Mouse (Mus musculus) embryonic fibroblast, embryonic 13.5 days (primary cell): ENCODE measurements around the gene Selenot. TPM values are rescaled to one million over a fixed set of nuclear protein-coding genes. Genes with fewer than 3 reads are reported as not detected.

Source experiments
- H3K27ac ChIP-seq: 2 replicates; pipeline ENCODE4 v1.5.1; 2012; ENCODE audit warnings: low read length, control low read depth, inconsistent platforms; ENCODE audit not compliant: insufficient read depth
- H3K4me1 ChIP-seq: 2 replicates; pipeline ENCODE4 v1.6.1; 2011; ENCODE audit warnings: low read length; ENCODE audit not compliant: control insufficient read depth, insufficient read depth
- H3K4me3 ChIP-seq: 2 replicates; pipeline ENCODE4 v1.5.1; 2011; ENCODE audit warnings: mild to moderate bottlenecking, control low read depth, low read length; ENCODE audit not compliant: insufficient read depth
- CTCF ChIP-seq: IDR thresholded peaks from 2 replicates; pipeline ENCODE4 v1.5.1; 2011; ENCODE audit warnings: mild to moderate bottlenecking, control low read depth, low read length, moderate library complexity, borderline replicate concordance; ENCODE audit not compliant: insufficient read depth
- POLR2A ChIP-seq: IDR thresholded peaks from 2 replicates; pipeline ENCODE4 v1.6.1; 2011; ENCODE audit warnings: low read depth, mild to moderate bottlenecking, control low read depth, low read length, moderate library complexity
- polyA plus RNA-seq: library from polyadenylated mRNA; stranded (reverse); fragments of >200 nt; gene quantifications from 2 replicates; pipeline ENCODE4 v1.2.4, GENCODE M21; 2011; ENCODE audit warnings: low read depth; ENCODE audit not compliant: missing spikeins, insufficient read length

Gene Selenot
- polyA plus RNA-seq, 1 experiment = 126 TPM

DNA sequence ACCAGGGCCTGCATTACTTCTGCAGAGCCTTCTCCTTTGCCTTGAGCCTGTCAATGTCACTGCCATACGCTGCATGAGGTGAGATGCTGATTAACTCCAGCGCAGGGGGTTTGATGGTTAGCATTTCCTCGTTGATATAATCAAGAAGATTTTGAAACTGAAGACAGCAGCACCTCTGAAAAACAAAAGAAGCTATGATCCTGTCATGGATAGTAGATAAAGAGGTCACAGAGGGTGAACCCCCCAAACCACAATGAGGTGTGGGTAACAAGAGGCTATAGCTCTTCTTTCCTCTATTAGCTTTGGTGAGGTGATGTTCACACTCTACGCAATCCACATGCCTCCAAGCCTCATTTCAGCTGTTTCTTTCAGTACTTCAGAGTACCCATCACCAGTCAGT lies 48.5 kb downstream of the Selenot start:
- Histone ChIP-seq H3K27ac (no peak overlapping the region), H3K4me3 (no peak overlapping the region), H3K4me1 (no peaks in the 10 kb centered on the region)
- no peak for TF ChIP-seq POLR2A
- TF ChIP-seq CTCF = no peak

DNA sequence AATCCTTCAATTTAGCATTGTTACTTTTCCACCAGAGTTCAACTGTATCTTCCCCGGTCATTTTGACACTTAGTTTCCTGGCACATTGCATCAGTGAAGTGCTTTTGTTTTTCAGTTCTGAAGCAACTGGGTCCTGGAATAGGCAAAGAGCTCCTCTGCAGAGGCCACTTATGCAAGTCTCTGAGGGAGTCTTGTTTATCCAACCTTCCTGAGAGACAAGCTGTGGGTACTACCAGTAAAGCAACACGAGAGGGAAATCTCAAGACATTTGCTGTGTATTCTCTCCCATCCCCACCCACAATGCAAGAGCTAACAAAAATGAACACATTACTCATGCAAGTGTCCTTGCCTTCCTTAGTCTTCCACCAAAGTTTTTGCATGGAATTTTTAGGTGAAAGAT lies 55.3 kb downstream of the Selenot start:
- no peak overlapping the region for H3K27ac ChIP-seq

DNA sequence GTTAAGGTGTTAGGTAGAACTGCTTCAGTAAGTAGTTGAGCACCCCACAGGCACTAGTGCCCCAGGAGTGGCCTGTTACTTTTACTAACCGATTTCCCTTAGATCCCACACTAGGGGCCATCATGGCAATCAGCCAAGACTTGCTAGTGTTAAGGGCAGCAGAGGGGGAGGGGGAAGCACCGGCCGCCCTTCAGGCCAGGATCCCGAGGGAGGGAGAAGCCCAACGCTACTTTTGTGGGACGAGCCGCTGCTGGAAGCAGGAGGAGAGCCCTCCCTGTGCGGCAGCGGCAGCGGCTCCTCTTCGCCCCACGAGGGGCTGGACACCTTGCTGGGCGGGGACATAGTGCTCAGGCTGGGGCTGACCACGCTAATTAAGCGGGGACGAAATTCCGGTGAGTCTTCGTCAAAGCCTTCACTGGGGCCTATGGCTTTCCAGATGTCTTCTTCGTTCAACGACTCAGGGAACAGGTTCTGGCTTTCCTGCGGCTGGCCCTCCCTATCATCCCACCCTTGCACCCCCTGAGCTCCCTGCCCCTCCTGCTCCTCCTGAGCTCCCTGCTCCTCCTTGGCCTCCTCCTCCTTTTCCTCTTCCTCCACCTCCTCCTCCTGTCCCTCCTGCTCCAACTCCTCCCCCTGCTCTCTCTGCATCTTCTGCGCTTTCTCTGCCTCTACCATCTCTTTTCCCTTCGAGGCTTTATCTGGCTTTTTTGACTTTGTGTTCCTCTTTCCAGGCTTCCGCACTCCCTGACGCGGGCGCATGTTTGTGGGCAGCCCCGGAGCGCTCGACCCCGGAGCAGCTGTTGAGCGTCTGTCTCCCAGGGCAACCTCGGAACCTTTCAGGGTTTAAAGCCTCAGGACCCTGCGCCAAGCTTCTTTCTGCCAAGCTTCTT lies 60.2 kb downstream of the Selenot start, which contains the start of gene Erich6:
Gene Erich6 (minus strand): TSS at position 802 of the 890 bp plus-strand sequence.
- Histone ChIP-seq H3K27ac (no peak within 1 kb of the TSS), H3K4me1 (no peaks in the 10 kb centered on the region), H3K4me3 (peak within 1 kb of the TSS; percentile 42)
- peak; percentile 33; the same call in 1 of the 2 replicates for TF ChIP-seq POLR2A
- TF ChIP-seq CTCF = no peak

More for the DNA sequence above, 55.3 kb downstream of the Selenot start:
- Histone ChIP-seq H3K4me3 (no peak overlapping the region), H3K4me1 (no peaks in the 10 kb centered on the region)
- TF ChIP-seq CTCF (no peak), POLR2A (no peak)

Other genes starting within 250 kb of the Selenot start
- gene Tsc22d2, start 161.9 kb upstream of the Selenot start, polyA plus RNA-seq = 94.4 and 114 TPM in 2 replicates
- gene Eif2a, start 50.8 kb upstream of the Selenot start, polyA plus RNA-seq = 85.3 and 107 TPM in 2 replicates
- 105 and 131 TPM in 2 replicates for gene Serp1, start 50.7 kb upstream of the Selenot start, polyA plus RNA-seq
- 0.32 TPM in 1 of 2 replicates, not detected in the other for gene Erich6, start 60.6 kb downstream of the Selenot start, polyA plus RNA-seq
- 13.1 and 20.6 TPM in 2 replicates for gene Siah2, start 115.8 kb downstream of the Selenot start, polyA plus RNA-seq
- not detected in 2 replicates for gene Mindy4b-ps, start 245.7 kb downstream of the Selenot start, polyA plus RNA-seq